Mouse (Mus musculus) adrenal gland, adult 10 weeks (tissue): ENCODE results near the gene Podxl2. TPM values are rescaled to one million over a fixed set of nuclear protein-coding genes. Genes with fewer than 3 reads are reported as not detected.

Source experiments
- polyA plus RNA-seq: library from polyadenylated mRNA; stranded (reverse); fragments of 350-450 nt; fragmentation: Illumina TruSeq; extraction: RNeasy Lipid Tissue Mini Kit (QIAGEN cat#74804); gene quantifications from one replicate; pipeline ENCODE4 v1.2.3, GENCODE M21; 2014; ENCODE audit warnings: low read depth, low replicate concordance

The Podxl2 gene
- polyA plus RNA-seq: 1.2 TPM

DNA sequence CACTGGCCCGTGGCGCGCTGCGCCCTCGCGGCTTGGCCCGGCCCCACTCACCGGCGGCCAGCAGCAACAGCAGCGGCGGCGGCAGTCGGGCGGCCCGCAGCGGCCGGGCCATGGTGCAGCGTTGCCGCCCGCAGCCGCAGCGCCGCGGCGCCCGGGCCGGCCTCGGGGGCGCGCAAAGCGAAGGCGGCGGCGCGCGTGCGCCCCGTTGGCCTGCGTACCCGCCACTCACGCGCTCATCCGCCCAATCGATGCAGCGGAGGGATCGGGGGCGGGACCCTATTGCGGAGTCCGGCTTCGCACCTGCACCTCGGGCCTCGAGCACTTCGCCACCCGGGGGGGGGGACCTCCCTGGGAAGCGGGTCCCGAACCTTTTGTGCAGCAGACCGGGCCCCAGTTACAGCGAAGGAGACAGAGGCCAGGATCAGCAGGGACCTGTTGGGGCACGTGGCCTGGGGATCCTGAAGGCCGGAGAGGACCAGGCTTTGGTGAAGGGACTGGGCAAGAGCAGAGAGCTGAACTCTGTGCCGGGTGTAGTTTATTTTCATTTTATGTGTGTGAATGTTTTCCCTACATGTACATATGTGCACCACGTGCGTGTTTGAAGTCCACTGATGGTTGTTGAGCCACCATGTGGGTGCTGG lies at the start of gene Podxl2:
Podxl2 (minus strand) TSS at position 177 of the 641 bp plus-strand sequence.

DNA sequence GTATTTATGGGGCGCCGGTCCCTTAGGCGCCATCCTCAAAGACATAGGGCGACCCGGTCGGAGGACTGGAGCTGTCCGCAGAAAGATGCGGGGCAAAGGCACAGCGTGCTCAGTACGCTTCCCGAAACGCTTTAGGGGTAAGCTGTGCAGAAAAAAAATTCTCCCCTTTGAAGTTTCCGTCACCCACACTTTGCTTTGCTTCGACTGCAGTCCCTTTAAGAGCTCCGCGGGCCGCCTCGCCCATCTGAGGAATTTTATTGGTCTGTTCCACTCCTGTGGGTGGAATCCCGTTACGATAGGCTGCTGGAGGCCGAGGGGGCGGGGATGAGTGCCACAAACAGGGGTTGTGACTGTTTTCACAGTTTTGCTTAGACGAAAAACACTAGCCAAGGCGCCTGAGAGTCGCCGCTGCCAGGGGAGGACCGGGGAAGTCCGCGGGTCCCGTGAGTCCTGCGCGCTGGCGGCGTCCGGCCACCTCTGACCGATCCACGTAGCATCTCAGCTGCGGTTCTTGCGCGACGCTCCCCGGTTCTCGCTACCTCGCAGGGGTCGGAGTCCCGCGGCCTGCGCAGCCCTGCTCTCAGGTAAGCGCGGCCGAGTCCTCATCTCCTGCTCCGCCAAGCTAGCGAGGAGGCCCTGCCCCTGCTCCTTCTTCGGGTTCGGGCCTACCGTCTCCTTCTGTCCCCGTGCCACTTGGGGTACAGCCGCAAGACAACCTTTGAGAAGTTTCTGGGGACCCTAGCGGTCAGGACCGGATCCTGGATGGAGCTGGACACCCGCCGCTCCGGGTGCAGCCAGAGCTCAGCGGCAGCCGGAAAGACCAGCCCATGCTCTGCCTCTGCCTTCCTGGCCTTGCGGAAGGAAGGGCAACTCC lies 27.3 kb upstream of the Podxl2 start, which contains the start of gene Tpra1:
Tpra1 (plus strand) TSS at position 305 of the 874 bp plus-strand sequence.

DNA sequence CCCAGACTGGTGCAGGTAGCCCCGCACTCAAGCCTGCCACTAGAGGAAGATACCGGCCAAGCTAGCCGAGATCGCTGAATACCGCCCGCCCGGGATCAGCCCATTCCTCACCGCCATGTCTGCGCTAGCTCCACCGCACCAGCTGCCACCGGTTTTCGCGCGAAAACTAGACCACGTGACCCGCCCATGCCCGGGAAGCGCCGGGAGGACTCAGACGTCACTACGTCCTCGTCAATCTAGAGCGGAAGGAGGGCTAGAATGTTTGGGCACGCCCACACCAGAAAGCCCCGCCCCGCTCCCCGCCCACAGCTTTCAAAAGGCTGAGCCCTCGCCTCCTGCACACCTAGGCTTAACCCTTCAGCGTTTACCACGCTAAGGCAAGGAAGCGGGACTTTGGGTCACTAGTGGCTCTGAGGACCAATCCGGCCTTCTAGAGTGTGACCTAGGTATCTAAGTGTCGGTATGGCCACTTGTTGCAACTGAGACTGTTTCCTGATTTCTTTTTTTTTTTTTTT lies 23.7 kb upstream of the Podxl2 start, which contains the start of gene Mcm2:
Mcm2 (minus strand) TSS at position 247 of the 515 bp plus-strand sequence.

DNA sequence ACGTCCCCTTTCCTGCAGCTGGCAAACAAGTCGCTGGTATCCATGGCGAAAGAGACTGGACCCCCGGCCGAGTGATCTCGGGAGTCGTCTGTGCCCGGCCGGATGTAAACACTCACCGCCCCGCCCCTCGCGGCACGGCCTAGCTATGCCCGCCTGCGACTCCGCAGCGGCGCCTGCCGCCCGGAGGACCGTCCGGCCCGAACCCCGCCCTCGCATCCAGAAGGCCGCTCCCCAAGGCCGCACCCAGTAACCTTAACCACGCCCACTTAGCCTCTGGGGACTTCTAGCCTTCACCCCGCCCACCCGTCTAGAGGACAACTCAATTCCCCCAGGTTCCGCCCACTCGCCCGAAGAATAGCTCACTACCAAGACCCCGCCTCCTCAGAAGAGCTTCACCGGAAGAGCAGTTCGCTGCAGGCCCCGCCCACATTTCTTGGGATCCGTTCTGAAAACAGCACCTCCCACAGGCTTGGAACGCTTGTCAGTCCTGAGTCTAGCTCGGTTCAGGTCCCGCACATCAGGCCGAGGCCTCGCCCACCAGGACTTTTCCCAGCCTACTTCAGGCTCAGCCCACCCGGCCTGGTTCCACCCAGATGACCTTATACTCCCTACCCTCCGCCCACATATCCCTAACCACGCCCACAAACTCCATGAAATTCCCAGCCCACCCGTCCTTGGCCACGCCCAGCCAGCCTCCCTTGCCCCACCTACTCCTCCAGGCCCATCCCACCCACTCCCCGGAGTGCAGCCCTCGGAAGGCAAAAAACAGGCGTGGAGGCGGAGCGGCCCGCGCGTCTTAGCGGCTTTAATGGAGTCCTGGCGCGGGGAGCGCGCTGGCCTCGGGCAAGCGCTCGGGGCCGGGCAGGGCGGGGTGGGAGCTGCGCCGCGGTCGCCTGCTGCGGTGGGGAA lies 32.8 kb downstream of the Podxl2 start, which contains the start of gene Abtb1:
Abtb1 (minus strand) TSS at position 204 of the 909 bp plus-strand sequence.

Other genes starting within 250 kb of the Podxl2 start
- not detected for gene Kbtbd12, start 237.1 kb downstream of the Podxl2 start, polyA plus RNA-seq
- gene Mgll, start 150.6 kb downstream of the Podxl2 start, polyA plus RNA-seq: 28.2 TPM
- gene Abtb1, start 33.1 kb downstream of the Podxl2 start, polyA plus RNA-seq: 0.76 TPM
- 4.4 TPM for gene Mcm2, start 23.7 kb upstream of the Podxl2 start, polyA plus RNA-seq
- 9.1 TPM for gene Tpra1, start 27.2 kb upstream of the Podxl2 start, polyA plus RNA-seq